Comparison of ENCODE assay signal across 9 mouse cellular contexts in the genomic region with DNA sequence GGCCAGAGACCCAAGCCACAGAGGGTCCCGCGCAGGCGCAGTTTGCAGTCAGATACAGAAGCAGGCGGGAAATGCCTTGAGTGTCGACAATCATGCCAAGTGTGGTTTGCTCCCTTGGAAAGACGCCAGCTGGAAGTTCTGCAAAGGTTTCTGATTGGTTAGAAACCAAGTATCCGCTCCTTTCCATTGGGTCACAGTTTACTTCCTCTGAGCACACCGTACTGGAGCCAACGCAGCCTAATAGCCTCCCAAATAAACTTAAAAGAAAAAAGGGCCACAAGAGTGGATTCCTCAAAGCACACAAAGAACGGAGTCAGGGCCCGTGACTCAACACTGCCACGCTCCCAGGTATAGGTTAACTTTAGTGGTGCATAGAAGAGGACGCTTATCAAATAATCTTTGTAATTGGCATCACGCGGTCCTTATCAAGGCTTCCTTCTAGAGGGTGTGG.
DNase-seq lines count a peak whose midpoint lies in the region; ATAC-seq and TF ChIP-seq lines count a peak whose summit lies in the region.
"Had no signal": no experiment of that assay in that cellular context is flagged by ENCODE, and none has a peak within 500 bp of the region (broad histone marks: within the 10 kb centered on the region; RNA-seq: fewer than 3 reads in every experiment).

No protein-coding gene starts in this region.

- H3K9ac ChIP-seq in heart, embryonic 12.5 days: no peak overlapping the region
- H3K9ac ChIP-seq: liver, embryonic 15.5 days had no signal

- 59% methylated on average over 15 of the region's 15 CpGs for WGBS in heart, embryonic 12.5 days

- intact Hi-C loops in left cerebral cortex, adult 2 months (cut with DNase I): no loop called here

- no peak overlapping the region for H3K27ac ChIP-seq in heart, embryonic 12.5 days (ENCODE audit: poor library complexity, severe bottlenecking)
- no peak overlapping the region for H3K27ac ChIP-seq in left cerebral cortex, adult 2 months
- H3K27ac ChIP-seq: liver, embryonic 15.5 days had no signal

- H3K36me3 ChIP-seq in heart, embryonic 12.5 days: no peaks in the 10 kb centered on the region
- H3K36me3 ChIP-seq: liver, embryonic 15.5 days had no signal

- DNase-seq in heart, adult 11 months: peak; percentile 96
- DNase-seq in NIH3T3 (ENCODE audit: low read depth): peak; percentile 6
- peak; percentile 41 to 43 for DNase-seq in heart, adult 9 months (ENCODE audit: low spot score in 2 of 2)
- DNase-seq in lung, adult 18-20 months: peak; percentile 73 to 83
- DNase-seq in thymus, postnatal 0 days (ENCODE audit: low spot score): no peak
- no peak for DNase-seq in layer of hippocampus, adult 8-10 months (ENCODE audit: low spot score in 2 of 2)
- DNase-seq in left cerebral cortex, adult 2 months (ENCODE audit: extremely low spot score in 1 of 2, low spot score in 2 of 2): no peak

- no peak for ATAC-seq in heart, embryonic 12.5 days (ENCODE audit: insufficient number of reproducible peaks, low FRiP score)

- H3K27me3 ChIP-seq in heart, embryonic 12.5 days (replicated peaks): peaks cover 51% of the 10 kb centered on the region
- H3K27me3 ChIP-seq: liver, embryonic 15.5 days had no signal

- TF ChIP-seq CTCF in left cerebral cortex, adult 2 months (IDR thresholded peaks at IDR 0.05): no peak

- peaks cover 21% of the 10 kb centered on the region for H3K4me1 ChIP-seq in heart, embryonic 12.5 days (replicated peaks)
- H3K4me1 ChIP-seq: liver, embryonic 15.5 days had no signal

- no peak overlapping the region for H3K4me2 ChIP-seq in heart, embryonic 12.5 days
- H3K4me2 ChIP-seq: liver, embryonic 15.5 days had no signal

- no peak overlapping the region for H3K4me3 ChIP-seq in heart, embryonic 12.5 days
- H3K4me3 ChIP-seq in left cerebral cortex, adult 2 months: no peak overlapping the region
- H3K4me3 ChIP-seq: liver, embryonic 15.5 days had no signal

- H3K9me3 ChIP-seq in heart, embryonic 12.5 days (replicated peaks): no peaks in the 10 kb centered on the region
- H3K9me3 ChIP-seq: liver, embryonic 15.5 days had no signal

Comparison
In these comparisons a context has a peak if more than half of its experiments do, and no peak if none do; other contexts are left out.
1. DNase-seq: peak in heart, adult 11 months (single experiment), NIH3T3 (single experiment), heart, adult 9 months (2 of 2) and lung, adult 18-20 months (2 of 2); none in thymus, postnatal 0 days (single experiment), layer of hippocampus, adult 8-10 months (0 of 2) and left cerebral cortex, adult 2 months (0 of 2).